Mouse (Mus musculus) embryo, embryonic 11 days (tissue): ENCODE measurements around the gene Cdx2.

ENCODE experiments used
- DNase-seq: peaks from one replicate; pipeline ENCODE4 v3.0.0-alpha.2; 2015

Gene Cdx2

DNA sequence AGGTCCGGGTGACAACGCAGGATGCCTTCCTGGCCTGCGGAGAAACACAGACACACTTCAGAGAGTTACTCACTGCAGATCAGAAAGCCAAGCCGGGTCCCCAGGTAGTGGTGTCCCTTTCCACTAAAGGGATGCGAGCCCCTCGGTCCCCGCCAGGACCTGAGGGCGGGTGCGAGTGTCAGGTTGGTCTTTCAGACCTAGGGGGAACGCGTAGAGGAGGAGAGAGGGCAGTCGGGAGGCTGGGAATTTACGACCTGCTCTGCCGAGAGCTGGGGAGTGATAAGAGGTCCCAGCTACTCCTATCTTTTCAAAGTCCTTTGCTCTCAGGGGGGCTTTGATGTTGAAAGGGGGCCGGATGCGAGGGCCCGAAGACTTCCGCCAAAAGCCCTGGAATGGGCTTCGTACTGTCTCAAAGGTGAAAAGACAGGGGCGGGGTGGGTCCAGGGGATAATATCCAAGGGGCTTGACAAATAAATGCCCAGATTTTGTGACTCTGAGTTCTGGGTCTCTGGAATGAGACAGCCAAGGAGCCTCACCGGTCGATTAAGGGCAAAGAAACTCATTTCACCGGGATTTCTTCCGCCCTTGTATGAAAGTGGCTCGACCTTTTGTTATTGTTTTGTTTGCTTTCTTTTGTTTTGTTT lies 8.5 kb upstream of the Cdx2 start:
- no peak for DNase-seq

DNA sequence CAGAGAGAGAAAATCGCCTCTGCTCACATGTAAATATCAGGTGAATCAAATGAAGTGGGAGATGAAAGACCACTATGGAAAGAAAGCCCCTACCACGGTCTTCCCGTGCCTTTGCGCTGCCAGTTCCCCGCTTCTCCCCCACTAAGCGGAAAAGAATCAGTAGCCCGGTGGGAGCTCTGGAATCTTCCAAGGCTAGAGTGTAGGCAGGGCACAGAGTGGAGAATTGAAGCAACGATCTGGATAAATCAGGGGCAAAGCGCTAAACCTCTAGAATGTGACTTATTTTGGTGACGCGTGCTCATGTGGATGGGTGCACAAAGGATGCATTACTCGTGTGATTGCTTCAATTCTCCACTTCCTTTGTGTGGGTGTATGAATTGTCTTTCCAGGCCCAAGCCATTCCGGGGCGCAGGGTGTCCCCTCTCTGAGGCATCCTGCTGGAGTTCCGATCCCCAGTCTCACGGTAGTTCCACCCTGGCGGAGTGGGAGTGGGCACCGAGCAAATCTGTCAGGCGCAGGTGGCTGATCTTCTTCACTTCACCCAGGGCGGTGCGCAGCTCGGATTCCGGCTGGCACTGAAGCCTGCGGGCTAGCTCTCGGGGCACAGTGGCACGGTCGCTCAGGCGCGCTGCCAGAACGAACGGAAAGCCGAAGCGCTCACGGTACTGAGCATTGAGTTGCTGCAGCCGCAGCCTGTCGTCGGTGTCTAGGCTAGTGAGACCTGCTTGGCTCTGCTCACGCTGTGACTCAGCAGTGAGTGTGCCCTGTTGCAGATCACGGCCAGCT lies 7.8 kb upstream of the Cdx2 start:
- no peak for DNase-seq

DNA sequence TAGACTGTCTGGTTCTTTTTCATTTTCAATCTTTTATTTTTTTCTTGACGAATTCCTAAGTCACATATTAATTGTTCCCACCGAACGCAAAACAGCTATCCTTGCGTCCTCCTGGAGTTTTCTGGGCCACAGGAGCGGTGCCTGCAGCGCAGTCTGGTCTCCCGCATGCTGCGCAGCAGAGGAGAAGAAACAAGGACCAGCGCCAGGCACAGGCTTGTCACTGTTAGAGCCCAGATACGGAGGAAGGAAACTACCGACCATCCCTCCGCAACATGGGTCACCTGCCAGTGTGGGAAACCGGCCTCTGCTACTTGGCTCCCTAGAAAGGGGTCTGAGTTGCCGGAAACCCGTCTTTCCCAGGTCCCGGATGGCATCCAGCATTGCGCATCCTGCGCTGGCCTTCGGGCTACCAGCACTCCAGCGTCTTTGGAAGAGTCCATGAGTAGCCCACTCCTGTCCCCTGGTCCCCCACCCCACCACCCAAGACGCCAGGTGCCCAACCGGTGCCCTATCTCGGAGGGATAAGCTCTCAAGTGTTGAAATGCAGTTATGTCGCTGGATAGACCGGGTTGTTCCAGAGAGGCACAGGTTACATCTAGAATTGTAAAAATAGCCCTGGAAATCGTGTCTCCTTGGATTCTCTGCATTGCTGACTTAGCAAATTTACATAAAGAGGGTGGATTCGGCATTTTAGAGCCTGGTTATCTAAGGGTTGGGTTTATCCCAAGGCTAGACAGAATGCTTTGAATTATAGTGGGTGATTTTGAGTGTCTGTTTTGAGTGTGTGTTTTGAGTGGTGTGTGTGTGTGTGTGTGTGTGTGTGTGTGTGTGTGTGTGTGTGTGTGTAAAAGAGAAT lies 6.0 kb upstream of the Cdx2 start:
- no peak for DNase-seq

DNA sequence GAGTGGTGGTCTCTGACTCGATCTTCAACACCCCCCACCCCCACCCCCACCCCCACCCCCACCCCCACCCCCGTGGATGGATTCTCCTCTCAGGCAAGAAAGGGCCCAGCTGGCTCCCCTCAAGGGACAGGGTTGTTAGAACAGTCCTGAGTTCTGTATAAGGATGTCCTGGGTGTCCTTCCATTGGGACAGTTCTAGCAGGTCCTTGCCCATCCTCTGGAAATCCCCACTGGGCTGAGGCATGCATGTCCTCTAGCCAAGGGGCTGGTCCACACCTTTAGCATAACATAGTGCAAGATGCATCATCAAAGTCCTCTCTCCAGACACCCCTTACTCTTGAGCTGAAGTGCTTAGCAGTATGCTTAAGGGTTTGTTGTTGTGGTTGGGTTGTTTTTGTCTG lies 2.7 kb upstream of the Cdx2 start:
- no peak for DNase-seq

DNA sequence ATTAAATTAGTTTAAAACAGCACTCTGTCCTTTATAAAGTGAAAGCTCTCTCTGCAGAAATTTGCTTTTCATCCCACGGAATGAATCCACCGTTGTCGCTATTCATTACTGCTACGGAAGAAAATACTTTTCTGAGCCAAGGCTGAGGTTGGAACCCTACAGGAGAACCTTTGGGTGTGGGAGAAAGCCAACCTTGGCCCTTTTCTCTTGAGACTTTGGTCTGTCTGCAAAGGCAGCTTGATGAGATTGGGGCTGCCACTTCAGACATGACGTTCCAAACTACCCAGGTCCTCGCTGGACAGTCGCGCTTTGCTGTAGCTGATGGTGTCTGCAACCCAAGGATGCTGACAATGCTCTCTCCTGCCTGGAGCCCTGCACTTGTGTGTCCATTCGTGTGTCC lies 1.4 kb upstream of the Cdx2 start:
- DNase-seq = no peak

DNA sequence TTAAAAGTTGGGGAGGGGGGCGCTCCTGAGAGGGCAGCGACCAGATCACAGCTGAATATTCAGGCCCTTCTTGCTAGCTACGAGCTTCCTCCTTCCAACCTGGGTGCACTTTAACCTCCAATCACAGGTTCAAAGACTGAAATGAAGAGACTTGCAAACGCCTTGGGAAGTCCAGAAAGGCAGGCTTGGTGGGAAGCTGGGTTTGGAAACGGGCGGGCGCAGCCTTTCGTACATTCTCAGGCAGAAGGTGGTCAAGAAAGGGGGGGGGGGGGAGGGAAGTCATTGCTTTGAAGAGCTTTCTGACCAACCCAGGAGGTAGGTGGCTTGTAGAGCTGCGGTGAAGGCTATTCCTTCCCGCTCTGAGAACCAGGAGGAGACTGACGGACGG lies 322 bp upstream of the Cdx2 start:
- no peak for DNase-seq

DNA sequence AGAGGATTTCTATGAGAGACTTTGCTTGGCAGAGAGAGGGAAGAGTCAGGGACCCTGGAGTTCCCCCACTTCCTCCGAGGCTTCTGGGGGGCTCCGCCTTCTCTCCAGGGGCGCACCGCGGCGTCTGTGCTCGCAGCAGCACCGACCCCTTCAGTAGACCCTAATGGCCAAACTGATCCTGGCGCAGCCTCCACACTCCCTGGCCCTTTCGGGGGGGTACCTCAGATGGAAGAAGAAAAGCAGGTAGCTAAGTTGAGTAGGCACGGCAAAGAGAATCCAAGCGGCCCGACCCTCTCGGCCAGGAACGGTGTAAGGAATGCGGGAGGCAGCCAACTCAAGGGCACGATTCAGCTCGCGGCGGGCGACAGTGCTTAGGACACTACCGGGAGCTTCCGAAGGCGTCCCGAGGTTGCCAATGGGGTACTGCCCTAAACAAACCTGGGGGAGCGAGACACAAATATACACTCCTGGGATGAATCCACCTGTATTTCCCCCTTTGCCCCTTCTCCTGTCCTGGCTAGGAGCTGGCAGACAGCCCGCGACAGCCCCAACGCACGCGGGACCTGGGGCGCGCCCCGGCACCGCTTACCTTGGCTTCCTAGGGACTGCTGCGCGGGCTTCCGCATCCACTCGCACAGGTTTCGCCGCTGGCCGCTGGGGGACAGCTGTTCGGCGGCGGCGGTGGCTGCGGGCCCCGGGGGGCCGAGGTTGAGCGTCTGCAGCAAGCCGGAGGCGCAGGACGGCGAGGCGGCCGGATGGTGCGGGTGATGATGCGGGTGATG lies 1.0 kb downstream of the Cdx2 start:
- no peak for DNase-seq

DNA sequence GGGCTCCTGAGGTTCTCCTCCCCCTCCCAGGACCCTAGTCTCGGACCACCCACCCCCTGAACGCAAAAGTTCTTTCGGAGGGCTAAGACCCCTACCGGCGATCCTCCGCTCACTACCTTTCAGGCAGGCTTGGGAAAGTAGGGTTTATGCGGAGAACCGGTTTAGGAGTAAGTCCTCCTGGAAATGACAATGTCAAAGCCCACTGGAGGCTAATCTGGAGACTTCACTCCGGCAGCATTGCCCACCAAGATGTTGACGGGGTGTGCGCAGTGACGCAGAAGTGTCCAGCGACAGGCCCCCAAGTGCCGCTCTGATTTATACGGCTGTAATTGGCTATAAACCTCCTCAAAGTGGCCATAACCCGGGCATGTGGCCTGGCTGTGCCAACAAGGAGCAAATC lies 1.9 kb downstream of the Cdx2 start:
- DNase-seq = no peak

DNA sequence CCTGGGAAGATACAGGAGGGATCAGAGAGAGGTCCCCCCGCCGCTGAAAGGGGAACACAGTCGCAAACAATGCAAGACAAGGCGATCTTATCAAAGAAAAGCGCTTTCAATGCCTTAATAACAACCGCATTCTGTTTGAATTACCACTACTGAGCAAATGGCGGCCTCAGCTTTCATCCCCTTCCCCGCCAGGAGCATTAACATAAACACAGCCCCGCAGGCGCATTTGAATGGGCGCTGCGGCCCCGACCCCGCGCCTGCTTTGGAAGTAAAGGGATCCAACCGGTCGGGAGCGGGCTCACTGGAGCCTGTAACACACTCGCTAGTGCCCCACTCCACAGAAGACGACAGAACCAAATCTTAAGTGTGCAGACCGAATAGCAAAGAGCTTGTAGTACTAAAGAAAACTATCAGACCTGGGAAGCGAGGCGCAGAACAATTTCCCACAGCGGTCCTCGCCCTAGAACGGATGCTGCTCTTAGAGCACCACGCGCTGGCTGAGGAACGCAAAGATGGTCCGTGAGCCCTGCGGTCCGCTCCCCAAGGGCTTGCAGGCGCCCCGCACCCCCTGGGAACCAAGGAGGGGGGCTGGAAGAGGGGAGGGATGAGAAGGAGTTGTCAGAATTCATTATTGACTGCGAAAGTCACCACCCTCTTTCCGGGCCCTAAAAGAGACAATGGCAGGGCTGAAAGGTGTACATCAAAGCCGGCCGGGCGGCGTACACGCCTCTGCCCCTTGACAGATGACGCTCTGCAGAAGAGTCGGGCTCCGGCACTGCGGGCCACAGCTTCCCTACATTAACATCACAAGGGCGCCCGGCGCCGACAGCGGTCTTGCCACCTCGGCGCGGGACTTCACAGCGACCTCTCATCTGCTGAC lies 2.6 kb downstream of the Cdx2 start:
- DNase-seq = peak; percentile 59

DNA sequence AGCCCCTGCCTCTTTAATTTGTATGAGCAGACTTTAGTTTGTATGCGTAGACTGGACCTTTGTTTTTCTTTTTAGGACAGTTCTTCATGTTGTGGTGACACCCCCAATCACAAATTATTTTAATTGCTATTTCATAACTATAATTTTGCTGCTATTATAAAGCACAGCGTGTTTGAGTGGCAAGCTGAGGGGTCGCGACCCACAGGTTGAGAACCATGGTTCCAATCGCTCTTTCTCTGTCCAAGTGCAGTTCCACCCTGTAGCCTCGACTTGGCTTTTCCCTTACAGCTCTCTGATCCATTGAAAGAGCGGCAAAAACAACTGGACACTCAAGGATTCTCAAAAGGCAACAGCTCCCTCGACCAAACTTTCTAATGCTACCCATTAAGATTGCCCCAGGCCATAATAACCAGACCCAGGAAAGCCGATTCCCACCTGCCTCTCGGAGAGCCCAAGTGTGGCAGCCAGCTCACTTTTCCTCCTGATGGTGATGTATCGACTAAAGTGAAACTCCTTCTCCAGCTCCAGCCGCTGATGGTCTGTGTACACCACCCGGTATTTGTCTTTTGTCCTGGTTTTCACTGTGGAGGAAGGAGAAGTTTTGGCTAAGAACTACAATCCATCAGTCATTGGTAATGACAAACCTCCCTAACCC lies 4.2 kb downstream of the Cdx2 start:
- no peak for DNase-seq

DNA sequence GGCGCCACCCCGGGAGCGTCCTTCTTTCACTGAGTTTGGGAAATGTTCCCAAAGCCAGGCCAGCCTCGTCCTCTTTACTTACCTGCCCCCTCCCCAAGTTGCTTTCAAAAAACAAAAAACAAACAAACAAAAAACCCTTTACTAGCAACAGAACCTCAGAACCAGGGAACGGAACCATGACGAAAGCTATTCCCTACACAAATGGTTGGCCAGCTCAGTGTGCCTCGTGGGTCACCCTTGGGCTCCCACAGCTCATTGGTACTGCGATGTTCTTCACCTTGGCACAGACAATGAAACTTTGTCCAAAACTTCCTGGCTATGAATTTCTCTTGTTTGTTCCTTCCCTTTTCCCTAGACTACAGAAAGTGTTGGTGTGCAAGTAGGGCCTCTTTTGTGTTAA lies 4.9 kb downstream of the Cdx2 start:
- DNase-seq = no peak

DNA sequence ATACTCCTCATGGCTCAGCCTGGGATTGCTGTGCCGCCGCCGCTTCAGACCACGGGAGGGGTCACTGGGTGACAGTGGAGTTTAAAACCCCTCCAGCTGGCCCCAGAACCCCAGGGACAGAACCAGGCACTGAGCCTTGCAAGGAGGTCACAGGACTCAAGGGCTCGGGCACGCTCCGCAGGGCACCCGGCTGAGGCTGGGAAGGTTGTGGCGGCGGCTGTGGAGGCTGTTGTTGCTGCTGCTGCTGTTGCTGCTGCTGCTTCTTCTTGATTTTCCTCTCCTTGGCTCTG lies 5.3 kb downstream of the Cdx2 start:
- no peak for DNase-seq

DNA sequence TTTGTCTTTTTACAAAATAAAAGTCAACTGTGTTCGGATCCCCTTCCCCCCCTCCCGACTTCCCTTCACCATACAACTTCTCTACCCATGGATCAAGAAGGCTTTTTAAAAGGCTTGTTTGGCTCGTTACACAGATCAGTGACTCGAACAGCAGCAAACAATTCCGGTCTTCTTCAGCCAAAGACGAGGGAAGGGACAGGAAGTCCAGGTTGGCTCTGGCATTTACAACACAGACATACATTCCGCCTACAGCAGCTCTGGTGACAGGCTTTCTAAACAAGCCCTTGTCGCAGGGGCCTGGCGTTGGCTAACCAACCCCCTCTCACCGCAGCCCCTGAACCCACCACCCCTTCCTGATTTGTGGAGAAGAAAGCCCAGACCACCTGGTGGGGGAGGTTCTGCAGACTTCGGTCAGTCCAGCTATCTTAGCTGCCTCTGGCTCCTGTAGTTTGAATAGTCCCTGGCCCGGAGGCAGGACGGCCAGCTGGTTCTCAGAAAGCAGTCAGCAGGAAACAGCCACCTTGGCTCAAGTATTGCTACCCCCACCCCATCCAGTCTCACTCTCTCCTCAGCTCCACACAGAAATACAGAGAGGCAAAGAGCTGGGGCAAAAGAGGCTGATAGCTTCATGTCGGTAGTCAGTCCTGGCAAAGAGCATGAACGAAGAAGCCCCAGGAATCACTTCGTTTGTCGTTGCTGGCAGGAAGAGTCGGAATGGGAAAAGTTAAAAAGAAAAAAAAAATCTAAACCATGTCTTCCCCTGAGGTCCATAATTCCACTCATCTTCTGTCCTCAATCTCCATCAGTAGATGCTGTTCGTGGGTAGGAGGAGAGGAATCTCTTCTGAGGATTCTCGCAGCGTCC lies 5.9 kb downstream of the Cdx2 start:
- DNase-seq = no peak

DNA sequence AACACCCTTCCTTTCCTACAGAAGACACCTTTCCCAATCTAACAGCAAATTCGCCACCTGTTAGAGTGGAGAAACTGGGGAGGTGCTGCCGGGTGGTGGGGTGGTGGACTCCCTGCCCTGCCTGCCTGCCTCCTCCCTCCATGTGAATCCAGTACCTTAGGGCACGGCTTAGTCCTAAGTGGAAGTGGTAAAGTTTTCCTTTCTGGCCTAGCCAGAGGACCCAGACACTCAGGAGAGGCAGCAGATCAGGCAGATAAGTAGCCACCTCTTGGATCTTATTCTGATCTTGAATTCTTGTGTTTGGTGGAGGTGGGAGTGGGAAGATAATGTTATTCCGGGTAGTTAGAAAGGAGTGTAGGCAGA lies 7.1 kb downstream of the Cdx2 start:
- DNase-seq = no peak

DNA sequence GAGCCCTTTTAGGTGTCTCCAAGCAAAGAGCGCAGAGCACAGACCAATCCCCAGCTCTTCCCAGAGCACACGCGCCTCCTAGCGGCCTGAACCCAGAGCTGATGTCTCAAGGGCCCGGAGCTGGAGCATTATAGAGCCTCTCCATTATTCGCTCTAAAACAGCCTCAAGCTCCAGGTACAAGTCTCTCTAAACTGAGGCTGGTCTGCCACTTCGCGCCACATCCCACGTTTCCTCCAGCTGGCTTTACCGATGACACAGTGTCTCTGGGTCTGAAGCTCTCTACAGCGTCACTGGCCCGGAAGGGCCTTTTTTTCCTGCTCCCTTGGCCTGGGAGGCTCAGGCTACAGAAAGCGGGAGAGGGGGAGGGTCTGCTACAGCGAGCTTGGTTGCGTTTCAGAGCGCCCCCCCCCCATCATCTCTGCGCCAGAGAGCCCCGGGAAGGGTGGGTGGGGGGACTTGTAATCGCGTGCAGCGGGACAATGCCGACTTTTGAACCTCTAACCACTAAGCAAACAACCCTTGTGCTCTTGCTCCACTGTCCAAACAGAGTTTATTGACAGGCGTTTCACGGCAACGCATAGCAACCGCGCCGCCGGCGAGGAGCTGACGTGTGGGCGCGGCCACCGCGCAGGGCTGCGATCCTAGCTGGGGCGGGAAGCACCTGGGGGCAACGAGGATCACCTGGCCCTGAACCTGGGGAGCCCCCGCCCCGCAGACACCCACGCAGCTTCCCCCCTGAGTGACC lies 7.6 kb downstream of the Cdx2 start:
- peak; percentile 91 for DNase-seq

DNA sequence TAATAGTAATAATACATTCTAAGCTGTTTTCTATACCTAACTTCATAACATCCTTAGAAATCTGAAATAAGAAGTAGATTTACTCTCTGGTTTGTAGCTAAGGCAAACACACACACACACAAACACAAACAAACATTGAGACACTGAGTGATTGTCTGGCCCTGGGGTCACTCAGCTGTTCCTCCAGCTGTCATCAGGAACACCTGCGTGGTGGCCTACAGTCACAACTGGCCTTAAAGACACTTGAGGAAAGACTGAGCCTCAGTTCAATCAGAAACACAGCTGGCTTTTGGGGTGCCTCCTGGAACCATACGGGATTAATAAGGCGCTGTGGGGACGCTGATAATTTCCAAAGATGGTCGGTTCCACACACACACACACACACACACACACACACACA lies 9.8 kb downstream of the Cdx2 start:
- DNase-seq = no peak

DNA sequence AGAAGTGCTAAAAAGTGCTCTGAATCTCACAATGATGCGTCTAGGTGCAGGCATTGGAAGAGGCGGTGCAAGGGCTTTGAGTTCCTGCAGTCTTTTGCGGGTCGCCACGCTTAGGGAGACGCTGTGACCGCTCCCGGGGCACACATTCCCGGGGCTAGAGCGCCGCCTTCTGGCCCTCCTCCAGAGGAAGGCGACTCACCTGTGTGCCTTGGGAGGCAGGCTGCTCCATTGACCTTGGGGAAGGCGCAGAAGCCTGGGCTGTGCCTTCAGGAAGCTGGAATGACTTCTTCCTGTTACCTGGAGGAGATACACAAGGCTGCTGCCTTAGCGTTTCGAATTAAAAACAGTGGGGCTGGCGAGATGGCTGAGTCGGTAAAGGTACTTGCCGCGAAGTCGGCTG lies 12.9 kb downstream of the Cdx2 start:
- no peak for DNase-seq

DNA sequence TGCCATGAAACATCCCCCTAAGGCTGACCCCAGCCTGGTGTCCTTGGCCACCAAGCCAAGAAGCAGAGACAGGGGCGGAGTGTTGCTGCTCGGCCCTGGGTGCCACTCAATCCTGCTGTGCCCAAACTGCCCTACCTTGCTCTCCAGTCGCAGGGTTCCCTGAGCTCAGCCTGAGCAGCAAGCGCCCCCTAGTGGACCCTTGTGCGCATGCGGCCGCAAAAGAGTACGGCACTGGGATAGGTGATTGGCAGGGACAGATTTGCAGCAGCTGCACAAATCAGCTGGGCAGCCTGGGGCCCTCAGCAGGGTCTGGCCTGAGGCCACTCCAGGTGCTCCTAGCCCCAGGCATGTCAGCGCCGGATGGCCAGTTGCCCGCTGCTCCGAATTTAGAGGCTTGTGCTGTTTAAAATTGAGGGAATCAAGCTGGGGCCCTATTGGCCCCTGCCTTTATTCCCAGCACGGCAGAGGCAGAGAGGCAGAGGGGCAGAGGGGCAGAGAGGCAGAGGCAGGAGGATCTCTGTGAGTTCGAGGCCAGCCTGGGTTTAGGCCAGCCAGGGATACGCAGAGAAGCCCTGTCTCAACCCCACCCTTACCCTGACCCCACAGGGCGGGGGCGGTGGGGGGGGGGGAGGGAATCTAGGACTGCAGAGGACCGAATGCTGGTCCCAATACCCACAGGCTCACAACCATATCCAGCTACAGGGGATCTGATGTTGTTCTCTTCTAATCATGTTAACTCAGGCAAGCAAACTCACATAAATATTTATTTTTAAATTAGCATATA lies 13.8 kb downstream of the Cdx2 start:
- DNase-seq = peak; percentile 92

DNA sequence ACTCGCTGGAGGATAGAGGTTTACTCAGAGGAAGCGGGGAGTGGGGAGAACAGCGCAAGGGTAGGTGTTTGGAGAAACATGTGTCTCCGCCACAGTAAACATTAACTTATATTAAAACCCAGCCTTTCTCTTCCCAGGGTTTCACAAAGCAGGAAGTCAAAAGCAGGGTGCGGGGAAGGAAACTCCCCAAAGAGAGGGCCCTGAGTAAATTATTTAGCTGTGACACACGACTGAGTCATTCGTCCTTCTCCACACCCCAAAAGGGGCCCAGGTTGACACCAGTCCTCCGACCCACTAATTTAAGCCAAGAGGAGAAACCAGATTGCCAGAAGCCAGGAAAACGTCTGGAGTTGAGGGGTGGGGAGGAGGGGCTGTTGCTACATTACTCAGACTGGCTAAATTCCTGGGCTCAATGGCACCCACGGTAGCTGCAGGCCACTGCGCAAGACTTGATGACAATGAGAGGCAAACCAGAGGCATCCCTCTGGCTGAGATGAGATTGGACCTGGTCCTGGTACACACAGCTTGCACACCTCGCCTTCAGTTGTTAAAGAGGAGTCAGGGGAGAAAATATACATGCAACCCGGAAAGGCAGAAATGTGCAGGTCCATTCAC lies 14.5 kb downstream of the Cdx2 start:
- no peak for DNase-seq
